Mouse (Mus musculus) heart, embryonic 14.5 days (tissue): ENCODE data around the gene Dennd2a. TPM values are rescaled to one million over a fixed set of nuclear protein-coding genes. Genes with fewer than 3 reads are reported as not detected.

Experiments used
- ATAC-seq: fragments of 200-750 bp; cut with Nextera tagmentation; 2 replicates; pipeline ENCODE4 v1.8.0; 2017; ENCODE audit warnings: low read depth, moderate TSS enrichment; ENCODE audit not compliant: insufficient number of reproducible peaks, insufficient read depth, low FRiP score
- H3K27ac ChIP-seq, 2 experiments: fragments of 200-500 bp in 1 of 2; fragments of 300-500 bp in 1 of 2; sonication (generic) in 1 of 2; replicated peaks in 1 of 2; 2 replicates each; pipeline ENCODE4 v1.5.1; 2012 to 2014; ENCODE audit warnings: low read depth in 2 of 2, low read length in 2 of 2, control low read depth in 1 of 2, mild to moderate bottlenecking in 1 of 2, mixed read lengths in 1 of 2; ENCODE audit not compliant: control insufficient read depth in 1 of 2, insufficient read depth in 1 of 2
- H3K27me3 ChIP-seq: fragments of 300-500 bp; sonication (generic); 2 replicates; pipeline ENCODE4 v1.6.1; 2014; ENCODE audit warnings: mild to moderate bottlenecking, low read length, control low read depth; ENCODE audit not compliant: control insufficient read depth, insufficient read depth
- H3K36me3 ChIP-seq: fragments of 300-500 bp; sonication (generic); 2 replicates; pipeline ENCODE4 v1.6.1; 2014; ENCODE audit warnings: mild to moderate bottlenecking, control low read depth, low read length, mixed read lengths; ENCODE audit not compliant: control insufficient read depth, insufficient read depth
- H3K4me1 ChIP-seq, 2 experiments: fragments of 200-500 bp in 1 of 2; fragments of 300-500 bp in 1 of 2; sonication (generic) in 1 of 2; 2 replicates each; pipeline ENCODE4 v1.6.1; 2012 to 2014; ENCODE audit warnings: low read length in 2 of 2, control low read depth in 1 of 2, mixed read lengths in 1 of 2; ENCODE audit not compliant: control insufficient read depth in 2 of 2, insufficient read depth in 2 of 2
- H3K4me2 ChIP-seq: fragments of 300-500 bp; sonication (generic); 2 replicates; pipeline ENCODE4 v1.6.1; 2014; ENCODE audit warnings: mild to moderate bottlenecking, low read length
- H3K4me3 ChIP-seq, 2 experiments: fragments of 200-500 bp in 1 of 2; fragments of 300-500 bp in 1 of 2; sonication (generic) in 1 of 2; 2 replicates each; pipeline ENCODE4 v1.5.1; 2012 to 2014; ENCODE audit warnings: low read length in 2 of 2, mild to moderate bottlenecking in 2 of 2, control low read depth in 1 of 2, low read depth in 1 of 2, moderate library complexity in 1 of 2; ENCODE audit not compliant: control insufficient read depth in 1 of 2, insufficient read depth in 1 of 2
- H3K9ac ChIP-seq: fragments of 300-500 bp; sonication (generic); 2 replicates; pipeline ENCODE4 v1.6.1; 2014; ENCODE audit warnings: mild to moderate bottlenecking, low read length
- H3K9me3 ChIP-seq: fragments of 300-500 bp; sonication (generic); 2 replicates; pipeline ENCODE4 v1.6.1; 2016; ENCODE audit warnings: low read length, control low read depth; ENCODE audit not compliant: control insufficient read depth
- whole genome bisulfite sequencing: fragments of 180-500 bp; shearing (Covaris S2); extraction: QIAGEN DNeasy Blood & Tissue Kit; methylation state at CpG from one replicate; pipeline ENCODE4 v1.1.7; 2014; 5-methylcytosine and 5-hydroxymethylcytosine counted together
- polyA plus RNA-seq: library from polyadenylated mRNA; unstranded; fragments of >200 nt; fragmentation: Nextera tagmentation; extraction: Ambion mirVana; gene quantifications from 2 replicates; pipeline ENCODE4 v1.2.1, GENCODE M21; 2014

The Dennd2a gene
- polyA plus RNA-seq, 1 experiment from 2014 or later, result 18.8 TPM

GRCm38 (mm10) chr6:39415762-39416161 is 141.9 kb downstream of the Dennd2a start:
- Histone ChIP-seq H3K27me3 (0 out of 2 replicates have a peak, but pooled peaks cover 5% of the 10 kb centered on the region), H3K9me3 (no peaks in the 10 kb centered on the region), H3K4me2 (no peak overlapping the region), H3K36me3 (no peaks in the 10 kb centered on the region), H3K9ac (no peak overlapping the region), H3K4me1 (peaks cover 2 to 9% of the 10 kb centered on the region in 2 experiments; a peak in 2 of 4 replicates), H3K4me3 (no peak overlapping the region), H3K27ac (no peak overlapping the region)
- no peak for ATAC-seq
- WGBS, result 52% methylated on average over 3 of the region's 5 CpGs

DNA sequence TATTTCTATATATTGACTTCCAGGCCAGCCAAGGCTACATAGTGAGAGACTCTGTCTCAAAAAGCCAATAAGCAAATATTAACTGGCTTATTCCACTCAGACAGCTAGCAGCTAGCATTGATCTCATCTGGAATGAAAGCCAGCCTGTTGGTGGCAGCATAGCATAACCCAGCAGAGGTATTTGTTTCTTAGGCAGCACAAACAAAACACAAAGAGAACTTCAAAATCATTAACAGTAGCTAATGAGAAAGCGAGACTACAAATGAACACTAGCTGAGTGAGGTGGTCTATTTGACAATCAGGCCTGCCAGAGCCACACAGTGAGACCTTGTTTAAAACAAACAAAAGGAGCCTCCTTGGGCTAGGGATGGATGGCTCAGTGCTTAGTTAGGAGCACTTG is 143.6 kb downstream of the Dennd2a start:
- peaks cover 3% of the 10 kb centered on the region; the same call in 1 of the 2 replicates for H3K36me3 ChIP-seq
- H3K27ac ChIP-seq, result no peak overlapping the region
- H3K9ac ChIP-seq, result no peak overlapping the region
- no peak overlapping the region for H3K4me2 ChIP-seq
- H3K4me3 ChIP-seq, result no peak overlapping the region
- no peaks in the 10 kb centered on the region for H3K9me3 ChIP-seq
- H3K27me3 ChIP-seq, result 0 out of 2 replicates have a peak, but pooled peaks cover 5% of the 10 kb centered on the region
- peaks cover 1 to 6% of the 10 kb centered on the region in 2 experiments; a peak in 1 of 4 replicates for H3K4me1 ChIP-seq
- ATAC-seq, result no peak
- 79% methylated on average over 1 of the region's 1 CpGs for WGBS

Other genes starting within 250 kb of the Dennd2a start
- 35.9 and 39.9 TPM in 2 replicates for gene Slc37a3, start 180.2 kb downstream of the Dennd2a start, polyA plus RNA-seq
- gene Rab19, start 176.7 kb downstream of the Dennd2a start, polyA plus RNA-seq, result 0.58 and 1.2 TPM in 2 replicates
- 65.5 and 94.5 TPM in 2 replicates for gene Mkrn1, start 137.4 kb downstream of the Dennd2a start, polyA plus RNA-seq
- gene Adck2, start 16.0 kb upstream of the Dennd2a start, polyA plus RNA-seq, result 16.1 and 19.1 TPM in 2 replicates
- gene Gm42420, start 27.9 kb upstream of the Dennd2a start, polyA plus RNA-seq, result 0.35 TPM in 1 of 2 replicates, not detected in the other
- gene Ndufb2, start 34.7 kb upstream of the Dennd2a start, polyA plus RNA-seq, result 794 and 856 TPM in 2 replicates
- 10.9 and 11.7 TPM in 2 replicates for gene Braf, start 167.6 kb upstream of the Dennd2a start, polyA plus RNA-seq